Mouse (Mus musculus) myocyte (in vitro differentiated cells): Measurements from ENCODE around the gene Hes5. TPM values are rescaled to one million over a fixed set of nuclear protein-coding genes. Genes with fewer than 3 reads are reported as not detected.

ENCODE experiments used
- H3K27me3 ChIP-seq: one replicate; pipeline ENCODE4 v1.6.1; 2011; ENCODE audit not compliant: control insufficient read depth, insufficient read depth, insufficient read length
- H3K36me3 ChIP-seq: one replicate; pipeline ENCODE4 v1.6.1; 2011; ENCODE audit not compliant: control insufficient read depth, insufficient read depth
- H3K4me2 ChIP-seq: one replicate; pipeline ENCODE4 v1.6.1; 2011; ENCODE audit warnings: low read depth, control low read depth
- H3K4me3 ChIP-seq: one replicate; pipeline ENCODE4 v1.5.1; 2011; ENCODE audit warnings: mild to moderate bottlenecking, control low read depth, moderate library complexity
- H3K79me2 ChIP-seq: one replicate; pipeline ENCODE4 v1.6.1; 2011; ENCODE audit not compliant: control insufficient read depth, insufficient read depth
- H3ac ChIP-seq: one replicate; pipeline ENCODE4 v1.6.1; 2011; ENCODE audit not compliant: control insufficient read depth, insufficient read length
- CEBPB ChIP-seq: IDR thresholded peaks from 2 replicates; pipeline ENCODE4 v1.6.1; 2011; ENCODE audit warnings: mild to moderate bottlenecking, moderate library complexity; ENCODE audit not compliant: poor library complexity, insufficient read depth, severe bottlenecking
- E2F4 ChIP-seq: IDR thresholded peaks from one replicate; pipeline ENCODE4 v1.6.1; 2011; ENCODE audit warnings: mild to moderate bottlenecking, control low read depth, moderate library complexity; ENCODE audit not compliant: insufficient read depth
- MAX ChIP-seq: IDR thresholded peaks from one replicate; pipeline ENCODE4 v1.6.1; 2011; ENCODE audit warnings: low read depth, mild to moderate bottlenecking, control low read depth
- MYOD1 ChIP-seq, 3 experiments: IDR thresholded peaks; one replicate each; pipeline ENCODE4 v1.6.1; 2011; ENCODE audit warnings: control low read depth in 2 of 3, low read depth in 2 of 3, mild to moderate bottlenecking in 2 of 3, moderate library complexity in 1 of 3; ENCODE audit not compliant: insufficient read length in 2 of 3, control insufficient read depth in 1 of 3
- MYOG ChIP-seq, 3 experiments: IDR thresholded peaks; one replicate each; pipeline ENCODE4 v1.6.1; 2011; ENCODE audit warnings: control low read depth in 2 of 3, low read depth in 2 of 3, mild to moderate bottlenecking in 2 of 3; ENCODE audit not compliant: insufficient read length in 2 of 3, control insufficient read depth in 1 of 3, insufficient read depth in 1 of 3
- POLR2A ChIP-seq: IDR thresholded peaks from one replicate; pipeline ENCODE4 v1.6.1; 2011; ENCODE audit warnings: low read depth, mild to moderate bottlenecking, control low read depth, moderate library complexity; ENCODE audit not compliant: insufficient read length
- POLR2AphosphoS2 ChIP-seq: IDR thresholded peaks from one replicate; pipeline ENCODE4 v1.6.1; 2011; ENCODE audit warnings: low read depth, control low read depth; ENCODE audit not compliant: insufficient read length
- REST ChIP-seq: IDR thresholded peaks from one replicate; pipeline ENCODE4 v1.6.1; 2011; ENCODE audit warnings: mild to moderate bottlenecking, control low read depth, moderate library complexity; ENCODE audit not compliant: insufficient read depth, insufficient read length
- SRF ChIP-seq: IDR thresholded peaks from one replicate; pipeline ENCODE4 v1.6.1; 2011; ENCODE audit warnings: low read depth; ENCODE audit not compliant: control insufficient read depth, insufficient read length
- TCF12 ChIP-seq: IDR thresholded peaks from one replicate; pipeline ENCODE4 v1.6.1; 2011; ENCODE audit warnings: mild to moderate bottlenecking, control low read depth; ENCODE audit not compliant: poor library complexity, insufficient read depth, severe bottlenecking
- TCF3 ChIP-seq: IDR thresholded peaks from one replicate; pipeline ENCODE4 v1.6.1; 2011; ENCODE audit warnings: low read depth, control low read depth; ENCODE audit not compliant: insufficient read length
- USF1 ChIP-seq: IDR thresholded peaks from one replicate; pipeline ENCODE4 v1.6.1; 2011; ENCODE audit warnings: low read depth, mild to moderate bottlenecking, control low read depth, moderate library complexity
- polyA plus RNA-seq: library from polyadenylated mRNA; unstranded; fragments of >200 nt; fragmentation: generic; extraction: Trizol; gene quantifications from one replicate; pipeline ENCODE4 v1.2.1, GENCODE M21; 2012; ENCODE audit warnings: missing spikeins

The Hes5 gene
- polyA plus RNA-seq, 1 experiment: not detected

DNA sequence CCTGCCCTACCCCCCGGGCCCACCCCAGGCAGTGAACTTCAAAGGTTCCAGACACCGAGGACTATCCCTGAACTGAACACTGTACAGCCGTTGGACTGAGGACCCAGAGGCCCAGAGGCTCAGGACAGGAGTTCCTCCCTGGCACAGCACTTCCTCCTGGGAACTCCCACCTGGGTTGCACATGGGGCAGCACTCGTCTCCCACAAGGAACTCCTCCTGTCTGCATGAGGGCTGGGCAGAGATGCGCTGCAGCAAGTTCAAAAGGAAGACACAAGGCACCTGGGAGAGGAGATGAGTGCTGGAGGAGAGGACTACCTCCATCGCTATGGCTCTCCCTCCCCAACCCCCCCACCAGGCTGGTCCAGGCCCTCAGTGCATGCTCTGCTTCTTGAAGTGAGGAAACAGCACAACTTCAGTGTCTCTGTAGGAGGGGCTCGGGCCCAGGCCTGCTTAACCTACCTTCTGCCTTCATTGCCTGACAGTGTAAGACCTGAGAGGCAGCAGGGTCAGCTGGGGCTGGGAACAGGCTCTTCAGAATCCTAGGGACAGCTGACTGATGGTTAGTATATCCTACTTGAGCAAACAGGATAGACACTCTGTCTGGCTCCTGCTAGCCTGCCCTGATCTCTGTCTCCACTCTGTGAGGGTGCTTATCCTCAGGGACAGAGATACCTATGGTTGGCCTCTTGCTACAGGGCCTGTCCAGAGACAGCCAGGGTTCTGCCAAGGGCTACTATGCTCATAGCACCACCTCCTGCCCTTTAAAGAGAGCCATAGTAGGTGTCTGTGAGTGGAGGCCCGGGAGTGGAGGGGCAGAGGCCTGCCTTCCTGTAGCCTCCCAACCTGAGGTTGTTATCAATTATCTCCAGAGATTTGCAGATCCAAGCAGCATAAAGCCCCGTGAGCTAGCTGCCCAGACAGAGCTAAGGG is 33.5 kb upstream of the Hes5 start:
- H3K4me2 ChIP-seq: peak overlapping the region; percentile 71
- TF ChIP-seq E2F4 (no peak), SRF (no peak), MYOG (IDR thresholded peaks at IDR 0.05; ENCODE audit: control insufficient read depth in 1 of 3, insufficient read depth in 1 of 3, insufficient read length in 2 of 3, low read depth in 2 of 3) (no peak), REST (no peak), TCF3 (no peak), POLR2A (no peak), MAX (no peak), POLR2AphosphoS2 (no peak), CEBPB (no peak), USF1 (no peak), TCF12 (no peak)
- H3ac ChIP-seq: no peak overlapping the region
- no peak overlapping the region for H3K4me3 ChIP-seq
- no peaks in the 10 kb centered on the region for H3K79me2 ChIP-seq
- no peaks in the 10 kb centered on the region for H3K36me3 ChIP-seq
- peaks cover 13% of the 10 kb centered on the region for H3K27me3 ChIP-seq

DNA sequence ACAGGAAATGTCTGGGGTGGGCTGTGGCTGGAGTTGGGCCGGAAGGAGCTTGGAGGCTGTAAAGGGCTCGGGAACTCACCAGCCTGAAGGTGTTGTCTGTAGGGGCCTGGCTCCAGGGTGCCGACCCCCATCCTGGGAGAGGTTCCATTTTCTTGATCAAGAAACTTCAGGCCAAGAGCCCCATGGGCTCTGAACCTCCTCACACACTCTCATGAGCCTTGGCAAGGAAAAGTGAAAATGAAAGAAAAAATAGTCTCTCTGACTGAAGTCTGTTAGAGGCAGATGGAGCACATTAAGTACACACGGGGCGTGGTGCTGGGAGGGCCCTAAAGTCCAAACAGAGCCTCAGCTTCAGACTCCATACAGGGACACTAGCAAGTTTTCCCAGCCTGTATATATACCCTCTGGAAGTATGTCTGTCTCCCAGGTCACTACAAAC is 32.8 kb upstream of the Hes5 start:
- TF ChIP-seq MYOG (IDR thresholded peaks at IDR 0.05; ENCODE audit: control insufficient read depth in 1 of 3, insufficient read depth in 1 of 3, insufficient read length in 2 of 3, low read depth in 2 of 3) (no peak), MYOD1 (IDR thresholded peaks at IDR 0.05; ENCODE audit: control insufficient read depth in 1 of 3, insufficient read length in 2 of 3, low read depth in 2 of 3) (no peak), POLR2A (no peak), E2F4 (no peak), CEBPB (no peak), MAX (no peak), SRF (no peak), POLR2AphosphoS2 (no peak), TCF3 (no peak), REST (no peak), TCF12 (no peak), USF1 (no peak)
- H3K27me3 ChIP-seq: peaks cover 13% of the 10 kb centered on the region
- H3K4me2 ChIP-seq: peak overlapping the region; percentile 71
- no peak overlapping the region for H3K4me3 ChIP-seq
- H3K79me2 ChIP-seq: no peaks in the 10 kb centered on the region
- H3K36me3 ChIP-seq: no peaks in the 10 kb centered on the region
- no peak overlapping the region for H3ac ChIP-seq

DNA sequence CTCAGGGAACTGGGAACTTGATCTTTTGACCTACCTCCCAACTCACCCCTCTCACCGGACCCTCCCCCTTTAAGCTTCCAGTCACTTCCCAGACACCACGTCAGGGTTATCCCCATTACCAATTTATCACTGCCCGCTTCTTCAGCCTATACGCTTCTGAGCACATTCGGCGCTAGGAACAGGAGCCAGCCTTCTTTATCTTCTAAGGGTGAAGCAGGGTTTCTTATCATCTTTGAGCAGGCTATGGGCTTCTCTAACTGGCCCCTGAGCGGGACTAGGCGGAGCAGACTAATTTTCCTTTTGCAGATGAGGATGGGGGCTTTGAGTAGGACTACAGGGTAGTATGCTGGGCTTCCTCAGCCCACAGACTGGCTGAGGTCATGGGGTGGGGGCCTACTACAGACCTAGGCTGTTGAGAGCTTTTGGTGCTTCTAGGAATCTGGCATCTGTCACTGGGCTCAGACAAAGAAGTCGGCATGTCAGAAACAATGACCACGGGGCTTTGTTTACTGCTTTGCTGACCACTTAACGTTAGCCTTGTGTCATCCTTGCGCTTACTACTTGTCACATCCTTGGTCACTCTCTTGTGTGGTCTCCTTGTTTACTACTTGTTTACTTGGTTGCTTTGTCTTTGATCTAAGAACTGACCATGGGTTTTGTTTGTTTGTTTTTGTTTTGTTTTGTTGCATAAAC is 32.2 kb upstream of the Hes5 start, which contains the start of gene Tnfrsf14:
TSS of gene Tnfrsf14 (minus strand) at position 169 of the 693 bp plus-strand sequence.
- H3K4me3 ChIP-seq: no peak within 1 kb of the TSS
- H3ac ChIP-seq: no peak within 1 kb of the TSS
- TF ChIP-seq CEBPB (no peak), REST (no peak), TCF12 (no peak), USF1 (no peak), POLR2AphosphoS2 (no peak), TCF3 (no peak), MYOG (IDR thresholded peaks at IDR 0.05; ENCODE audit: control insufficient read depth in 1 of 3, insufficient read depth in 1 of 3, insufficient read length in 2 of 3, low read depth in 2 of 3) (no peak), MAX (no peak), E2F4 (no peak), POLR2A (no peak), SRF (no peak)
- H3K36me3 ChIP-seq: no peaks in the 10 kb centered on the region
- no peaks in the 10 kb centered on the region for H3K79me2 ChIP-seq
- H3K4me2 ChIP-seq: peak within 1 kb of the TSS; percentile 71
- H3K27me3 ChIP-seq: peaks cover 14% of the 10 kb centered on the region

DNA sequence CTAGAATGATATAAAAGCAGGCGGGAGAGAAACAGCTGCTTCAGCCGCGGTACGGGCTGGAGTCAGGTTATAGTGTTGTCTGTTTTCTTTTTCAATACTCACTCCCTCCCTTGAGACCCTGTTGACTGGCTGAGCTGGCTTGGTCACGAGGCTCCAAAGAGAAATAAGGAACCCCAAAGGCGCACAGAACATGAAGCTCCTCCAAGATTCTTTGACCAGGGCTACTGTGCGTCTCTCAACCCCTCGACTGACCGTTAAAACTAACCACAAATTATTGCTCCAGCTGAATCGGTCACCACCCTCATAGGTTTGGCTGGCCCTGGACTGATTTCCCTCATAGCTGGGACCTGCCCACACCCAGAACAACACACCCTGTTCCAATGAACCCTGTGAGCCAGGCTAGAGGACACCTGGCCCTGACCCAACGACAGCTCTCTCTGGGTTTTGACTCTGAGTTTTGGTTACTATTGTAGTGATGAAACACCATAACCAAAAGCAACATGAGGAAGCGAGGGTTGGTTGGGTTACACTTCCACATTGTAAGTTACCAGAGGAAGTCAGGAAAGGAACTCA is 31.5 kb upstream of the Hes5 start:
- Histone ChIP-seq H3ac (no peak overlapping the region), H3K4me3 (no peak overlapping the region), H3K4me2 (peak overlapping the region; percentile 34), H3K27me3 (peaks cover 21% of the 10 kb centered on the region), H3K79me2 (no peaks in the 10 kb centered on the region), H3K36me3 (no peaks in the 10 kb centered on the region)
- TF ChIP-seq REST (no peak), TCF12 (no peak), E2F4 (no peak), MYOD1 (IDR thresholded peaks at IDR 0.05; ENCODE audit: control insufficient read depth in 1 of 3, insufficient read length in 2 of 3, low read depth in 2 of 3) (no peak), CEBPB (no peak), MAX (no peak), POLR2A (no peak)
